Comparison of ENCODE assay signal across 1 mouse cellular context in genomic region chr1:20685393-20685792, GRCm38 (mm10).
TF ChIP-seq lines count a peak whose summit lies in the region.

No protein-coding gene starts in this region.

TF ChIP-seq in myocyte, 11 proteins besides CTCF, POLR2A, EP300 and RAD21 (continued from another document):
- TF ChIP-seq E2F4 (IDR thresholded peaks at IDR 0.05; ENCODE audit: insufficient read depth) = no peak
